Mouse (Mus musculus) heart, adult 2 months (tissue): Measurements from ENCODE around the gene E130218I03Rik.

Experiments used
- CTCF ChIP-seq: fragments of 200-600 bp; IDR thresholded peaks from 2 replicates; pipeline ENCODE4 v1.8.1; 2022; ENCODE audit warnings: antibody characterized with exemption, mild to moderate bottlenecking, moderate library complexity
- EP300 ChIP-seq: fragments of 200-500 bp; IDR thresholded peaks from 2 replicates; pipeline ENCODE4 v1.6.1; 2011; ENCODE audit warnings: low read depth, low read length, control low read depth; ENCODE audit not compliant: insufficient read depth
- POLR2A ChIP-seq: fragments of 200-500 bp; IDR thresholded peaks from 2 replicates; pipeline ENCODE4 v1.6.1; 2011; ENCODE audit warnings: mild to moderate bottlenecking, low read depth, low read length, control low read depth; ENCODE audit not compliant: insufficient read depth

DNA sequence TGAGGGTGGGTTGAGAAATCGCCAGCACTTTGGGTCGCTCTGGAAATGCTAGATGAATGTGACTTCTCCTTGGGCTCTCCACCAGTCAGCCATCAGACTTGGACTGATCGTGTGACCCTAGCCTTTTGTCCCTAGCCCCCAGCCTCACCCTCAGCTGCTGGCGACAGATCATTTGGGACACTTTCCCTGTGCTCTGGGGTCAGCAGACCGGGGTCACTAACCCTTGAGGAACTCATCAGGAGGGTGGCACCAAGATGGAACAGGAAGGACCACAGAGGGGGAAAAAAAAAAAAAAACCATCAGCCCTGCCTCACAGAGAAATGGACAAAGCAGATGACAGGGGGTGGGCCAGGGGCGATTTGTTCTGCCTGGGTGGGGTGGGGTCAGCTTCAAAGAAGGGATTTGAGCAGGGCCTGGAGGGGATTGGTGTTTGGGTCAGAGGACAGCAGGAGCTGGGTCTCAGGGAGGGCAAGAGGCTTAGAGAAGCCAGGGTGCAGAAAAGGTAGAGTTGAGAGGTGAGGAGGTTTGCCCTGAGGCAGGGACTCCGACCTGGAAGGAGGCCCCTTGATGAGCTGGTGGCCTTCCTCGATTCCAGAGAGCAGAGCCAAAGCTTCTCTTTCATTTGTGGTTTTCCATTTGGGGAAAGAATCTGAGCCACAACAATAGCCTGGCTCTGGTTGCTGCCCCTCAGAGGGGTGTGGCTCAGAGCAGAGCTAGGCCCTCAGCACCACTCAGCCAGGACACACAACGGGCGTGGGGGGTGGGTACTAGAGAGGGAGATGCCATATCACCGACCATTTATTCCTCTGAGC, 13.9 kb downstream of the E130218I03Rik start:
- TF ChIP-seq CTCF (no peak), POLR2A (0 out of 2 replicates have a peak, but pooled peaks have one; percentile 20), EP300 (no peak)
